Mouse (Mus musculus): ENCODE measurements around the gene Hspa12a. TPM values are rescaled to one million over a fixed set of nuclear protein-coding genes. Genes with fewer than 3 reads are reported as not detected.

The Hspa12a gene
- total RNA-seq (2014; fragmentation: Nextera tagmentation) (not detected in 2 replicates), total RNA-seq (2017) (0.05 TPM in 1 of 2 replicates, not detected in the other)

DNA sequence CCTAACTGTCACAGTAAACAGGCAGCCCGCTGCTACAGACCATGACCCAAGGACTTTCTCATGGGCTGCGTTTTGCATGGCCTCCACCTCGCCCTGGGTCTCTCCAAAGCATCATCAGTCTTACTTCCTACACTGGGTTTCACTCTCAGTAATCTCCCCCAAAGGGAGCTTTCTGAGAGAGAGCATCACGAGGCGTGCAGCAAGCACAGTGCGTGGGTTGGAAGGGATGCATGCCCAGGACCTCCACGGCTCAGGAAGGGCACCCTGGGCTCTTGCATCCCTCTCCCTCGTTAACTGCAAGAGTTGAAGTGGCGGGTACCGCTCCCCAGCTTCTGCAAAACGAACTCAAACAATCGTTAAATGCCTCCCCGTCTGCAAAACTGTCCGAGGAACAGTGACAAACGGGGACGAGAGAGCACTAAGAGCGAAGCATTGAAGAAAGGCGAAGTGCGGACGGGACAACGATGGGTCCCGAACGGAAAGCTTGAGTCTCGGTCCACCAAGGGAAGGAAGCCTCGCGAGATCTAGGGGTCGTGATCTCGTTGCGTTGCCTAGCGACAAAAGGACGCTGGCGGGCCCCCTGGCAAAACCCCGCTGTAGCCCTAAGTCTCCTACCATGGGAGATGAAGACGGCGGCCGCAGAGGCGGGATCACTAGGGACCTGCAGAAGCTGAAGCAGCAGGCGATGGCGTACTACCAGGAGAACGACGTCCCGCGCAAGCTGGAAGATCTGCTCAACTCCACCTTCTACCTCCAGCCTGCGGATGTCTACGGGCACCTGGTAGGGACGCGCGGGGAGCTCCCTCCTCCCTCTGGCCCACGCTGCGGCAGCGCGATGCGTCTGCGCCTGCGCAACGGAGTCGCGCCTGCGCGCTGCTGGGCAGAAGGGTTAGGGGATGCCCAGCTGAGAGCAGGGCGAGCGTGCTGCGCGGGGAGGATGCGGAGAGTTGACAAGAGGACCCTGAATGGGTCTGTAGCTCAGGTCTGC lies at the start of gene Hspa12a, which contains the start of gene Eno4:
Gene Hspa12a (minus strand): TSS at position 814 of the 988 bp plus-strand sequence.
Gene Eno4 (plus strand): TSS at position 585 of the 988 bp plus-strand sequence.
- ATAC-seq (replicated peaks; ENCODE audit: poor library complexity, severe bottlenecking): peak; percentile 94

GRCm38 (mm10) chr19:58981571-58981970 lies 38.1 kb upstream of the Hspa12a start:
- no peak for ATAC-seq (replicated peaks; ENCODE audit: poor library complexity, severe bottlenecking)

- no peak for ATAC-seq (replicated peaks; ENCODE audit: poor library complexity, severe bottlenecking)
These were observed 36.6 kb upstream of the Hspa12a start for GRCm38 (mm10) chr19:58980056-58980440.

GRCm38 (mm10) chr19:58979436-58980055 lies 36.1 kb upstream of the Hspa12a start:
- no peak for ATAC-seq (replicated peaks; ENCODE audit: poor library complexity, severe bottlenecking)

DNA sequence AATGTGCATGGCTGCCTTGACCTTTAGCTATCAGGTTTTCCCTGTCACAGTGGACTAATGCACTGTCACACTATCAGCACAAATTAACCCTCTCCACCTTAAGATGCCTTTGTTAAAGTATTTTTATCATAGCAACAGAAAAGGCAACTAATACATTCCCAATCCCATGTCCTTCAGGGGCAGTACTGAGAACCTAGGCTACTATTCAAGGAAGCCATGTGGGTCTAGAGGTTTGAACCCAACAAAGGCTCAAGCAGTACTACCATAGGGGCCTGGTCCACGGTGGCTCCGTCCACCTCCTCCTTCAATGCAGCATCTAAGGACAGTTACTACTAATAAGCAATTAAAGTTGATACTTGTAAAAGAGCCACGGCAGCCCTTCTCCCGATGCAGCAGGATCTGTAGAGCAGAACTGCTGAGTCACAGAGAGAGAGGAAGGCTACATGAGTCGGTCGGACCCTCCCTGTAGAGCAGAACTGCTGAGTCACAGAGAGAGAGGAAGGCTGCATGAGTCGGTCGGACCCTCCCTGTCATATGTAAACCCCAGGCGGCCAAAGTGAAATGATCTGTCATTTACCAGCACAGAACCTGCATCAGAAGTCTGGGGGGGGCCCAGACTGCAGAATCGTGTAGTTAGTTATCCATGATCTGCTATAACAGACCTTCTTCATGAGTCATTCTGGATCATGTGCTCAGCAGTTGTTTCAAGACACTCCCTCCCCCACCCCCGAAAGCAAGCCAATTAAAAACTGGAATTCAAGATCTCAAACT lies 35.1 kb upstream of the Hspa12a start:
- ATAC-seq (replicated peaks; ENCODE audit: poor library complexity, severe bottlenecking): peak; percentile 98

DNA sequence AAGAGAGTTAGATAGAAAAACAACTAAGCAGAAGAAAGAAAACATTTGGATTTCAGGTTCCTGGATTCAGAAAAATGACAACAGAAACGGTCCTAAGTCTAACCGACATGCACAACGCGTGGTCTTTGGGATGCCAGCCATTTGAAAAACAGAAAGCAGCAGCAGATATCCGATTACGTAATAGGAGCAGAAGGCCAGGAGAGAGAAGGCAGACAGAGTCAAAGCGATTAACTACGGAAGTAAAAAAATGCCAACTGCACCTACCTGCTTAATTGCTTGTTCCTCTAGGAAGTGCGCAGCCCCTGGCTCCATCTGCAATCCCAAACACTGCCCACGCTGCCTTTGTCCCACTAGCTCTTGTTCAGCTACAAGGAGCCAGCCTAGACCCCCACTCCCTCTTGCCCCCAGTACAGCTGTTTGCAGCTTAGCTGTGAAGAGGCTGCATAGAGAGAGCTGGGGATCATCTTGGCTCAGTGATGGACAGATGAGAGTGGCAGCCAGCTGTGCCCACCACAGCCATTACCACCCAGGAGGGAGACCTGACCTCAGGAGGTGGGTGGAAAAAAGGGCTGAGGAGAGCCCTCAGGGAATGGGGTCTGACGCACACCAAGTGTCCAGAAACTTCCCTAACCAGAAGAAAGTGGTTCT lies 31.9 kb upstream of the Hspa12a start:
- no peak for ATAC-seq (replicated peaks; ENCODE audit: poor library complexity, severe bottlenecking)

DNA sequence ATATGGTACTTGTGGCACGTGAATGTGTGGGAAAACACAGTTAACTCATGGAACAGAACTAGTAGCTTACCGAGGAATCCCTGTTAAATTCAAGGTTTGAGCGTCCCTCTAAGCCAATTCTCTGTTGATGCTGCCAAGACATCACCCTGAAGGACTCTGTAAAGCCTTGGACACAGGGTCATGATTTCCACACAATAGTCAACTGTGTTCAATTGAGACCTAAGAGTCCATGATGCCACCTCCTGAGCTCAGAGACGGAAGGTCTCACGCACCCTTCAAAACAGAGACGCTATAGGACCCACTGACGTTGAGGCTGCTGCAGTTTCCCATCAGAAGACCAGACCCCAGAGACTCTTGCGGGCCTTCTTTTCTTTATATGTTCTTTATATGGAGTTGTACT lies 30.7 kb upstream of the Hspa12a start:
- no peak for ATAC-seq (replicated peaks; ENCODE audit: poor library complexity, severe bottlenecking)

DNA sequence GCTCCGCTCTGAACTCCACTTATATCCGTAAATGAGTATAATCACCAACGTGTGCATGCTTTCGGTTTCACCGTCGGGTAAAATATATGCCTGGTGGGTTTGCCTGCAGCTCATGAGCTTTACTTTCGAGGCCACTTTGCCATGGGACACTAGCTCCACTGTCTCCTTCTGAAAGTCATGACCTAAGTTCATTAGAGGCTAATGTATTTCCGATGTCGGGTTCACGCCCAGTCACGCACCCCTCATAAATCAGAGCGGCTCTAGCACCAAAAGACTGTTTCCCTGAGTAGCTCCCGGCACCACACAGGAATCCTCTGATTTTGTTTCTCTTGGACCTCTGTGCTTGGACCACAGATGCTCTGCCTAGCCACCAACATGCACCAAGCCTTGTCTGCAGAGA lies 27.4 kb upstream of the Hspa12a start:
- no peak for ATAC-seq (replicated peaks; ENCODE audit: poor library complexity, severe bottlenecking)

GRCm38 (mm10) chr19:58968731-58969506 lies 25.5 kb upstream of the Hspa12a start:
- ATAC-seq (replicated peaks; ENCODE audit: poor library complexity, severe bottlenecking): no peak

GRCm38 (mm10) chr19:58963011-58963410 lies 19.6 kb upstream of the Hspa12a start:
- ATAC-seq (replicated peaks; ENCODE audit: poor library complexity, severe bottlenecking): no peak

DNA sequence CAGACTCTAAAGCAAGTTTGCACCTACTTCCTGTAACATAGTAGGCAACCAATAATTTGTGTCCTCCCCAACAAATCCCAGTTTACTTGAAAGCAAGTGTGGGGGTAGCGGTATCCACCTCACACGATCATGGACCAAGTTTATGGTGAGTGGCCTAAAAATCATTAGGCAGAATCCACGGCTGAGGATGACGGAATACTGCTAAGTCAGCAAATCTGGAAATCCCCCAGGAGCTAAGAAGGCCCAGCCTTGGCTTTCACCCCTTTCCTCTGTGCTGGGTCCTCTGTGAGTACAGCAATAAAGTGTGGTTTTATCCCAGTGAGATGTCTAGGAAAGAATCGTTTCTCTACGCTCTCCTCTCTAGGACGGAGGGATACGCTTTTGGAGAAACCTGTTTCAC lies 11.3 kb upstream of the Hspa12a start:
- ATAC-seq (replicated peaks; ENCODE audit: poor library complexity, severe bottlenecking): no peak

DNA sequence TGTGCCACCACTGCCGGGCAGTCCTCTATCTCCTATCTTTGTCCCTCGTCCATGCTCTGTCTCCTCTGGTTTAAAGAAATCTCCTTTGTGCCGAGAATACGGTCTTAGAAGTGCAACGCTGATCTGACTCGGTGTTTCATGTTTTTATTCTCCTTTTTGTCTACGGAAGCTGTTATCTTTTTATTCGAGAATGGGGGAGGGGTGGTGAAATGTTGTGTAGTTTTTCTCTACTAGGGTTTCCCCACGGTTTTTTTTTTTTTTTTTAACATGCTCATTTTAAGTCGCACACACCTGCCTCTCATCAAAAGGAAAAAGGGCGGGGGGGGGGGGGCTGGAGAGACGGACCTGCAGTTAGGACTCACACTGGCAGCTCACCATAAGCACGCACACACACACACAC lies 8.8 kb upstream of the Hspa12a start:
- ATAC-seq (replicated peaks; ENCODE audit: poor library complexity, severe bottlenecking): no peak

GRCm38 (mm10) chr19:58951521-58951920 lies 8.1 kb upstream of the Hspa12a start:
- ATAC-seq (replicated peaks; ENCODE audit: poor library complexity, severe bottlenecking): no peak

DNA sequence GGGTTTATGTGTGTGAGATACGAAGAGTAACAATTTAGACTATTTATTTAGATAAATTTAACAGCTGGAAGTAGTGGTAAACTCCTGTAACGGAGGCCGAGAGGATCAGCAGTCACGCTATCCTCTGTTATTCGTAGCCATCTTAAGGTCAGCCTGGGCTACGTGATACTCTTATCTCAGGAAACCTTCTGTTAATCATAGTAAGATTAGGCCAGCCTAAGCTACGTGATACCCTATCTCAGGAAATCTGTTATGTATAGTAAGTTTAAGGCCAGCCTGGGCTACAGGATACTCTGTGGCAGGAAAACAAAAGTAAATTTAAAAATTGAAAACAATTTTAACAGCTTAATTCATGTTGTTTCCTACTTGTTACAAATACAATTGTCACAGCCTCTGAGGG lies 2.5 kb upstream of the Hspa12a start:
- ATAC-seq (replicated peaks; ENCODE audit: poor library complexity, severe bottlenecking): no peak

DNA sequence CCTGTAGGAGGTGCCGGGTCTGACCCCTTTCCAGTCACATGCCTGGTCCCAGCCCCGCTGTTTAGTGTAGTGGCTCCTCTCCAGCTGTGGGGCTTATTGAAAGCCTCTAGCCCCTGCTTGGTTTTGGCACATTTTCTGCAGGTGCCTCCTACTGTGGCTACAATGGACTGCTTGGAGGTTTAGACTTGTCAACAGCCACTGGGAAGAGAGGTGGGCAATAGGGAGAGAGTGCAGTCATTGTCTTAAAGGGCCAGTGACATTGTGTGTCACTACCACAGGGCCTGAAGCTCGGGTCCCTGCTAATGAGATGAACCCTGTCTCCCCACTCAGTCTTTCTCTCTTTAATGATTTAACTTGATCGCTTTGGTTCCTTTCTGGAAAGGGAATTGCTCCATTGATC lies 10.4 kb downstream of the Hspa12a start:
- no peak for ATAC-seq (replicated peaks; ENCODE audit: poor library complexity, severe bottlenecking)

DNA sequence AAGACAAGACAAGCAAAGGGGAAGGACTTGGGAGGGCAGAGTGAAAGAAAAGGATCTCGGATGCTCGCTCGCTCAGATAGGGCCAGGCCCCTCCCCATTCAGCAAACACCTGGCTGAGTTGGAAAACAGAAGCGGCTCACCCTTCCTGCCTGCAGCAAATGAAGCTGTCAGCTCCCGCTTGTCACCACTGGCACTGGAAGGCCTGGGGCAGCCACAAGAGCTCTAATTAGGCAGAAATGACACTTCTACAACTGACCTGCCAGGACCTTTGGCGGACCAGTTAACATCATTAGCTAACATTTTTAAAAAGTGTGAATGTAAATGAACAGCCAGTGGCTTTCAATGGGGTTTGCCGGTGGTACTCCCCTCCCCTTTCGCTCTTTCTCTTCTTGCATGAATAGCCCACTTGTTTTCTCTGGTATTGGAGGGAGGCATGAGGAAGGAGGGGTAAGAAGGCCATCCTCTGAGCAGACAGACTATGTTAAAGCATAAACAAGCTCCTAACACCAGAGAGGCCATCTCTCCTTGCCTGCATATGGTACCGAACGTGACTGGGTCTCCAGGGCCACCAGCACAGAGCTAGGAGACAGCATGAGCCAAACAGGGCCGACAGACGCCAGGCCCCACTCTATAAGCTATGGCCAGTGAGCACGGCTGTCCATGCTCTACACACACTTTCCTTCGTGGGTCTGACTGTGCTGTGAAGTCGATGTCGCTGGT lies 12.2 kb downstream of the Hspa12a start:
- no peak for ATAC-seq (replicated peaks; ENCODE audit: poor library complexity, severe bottlenecking)

DNA sequence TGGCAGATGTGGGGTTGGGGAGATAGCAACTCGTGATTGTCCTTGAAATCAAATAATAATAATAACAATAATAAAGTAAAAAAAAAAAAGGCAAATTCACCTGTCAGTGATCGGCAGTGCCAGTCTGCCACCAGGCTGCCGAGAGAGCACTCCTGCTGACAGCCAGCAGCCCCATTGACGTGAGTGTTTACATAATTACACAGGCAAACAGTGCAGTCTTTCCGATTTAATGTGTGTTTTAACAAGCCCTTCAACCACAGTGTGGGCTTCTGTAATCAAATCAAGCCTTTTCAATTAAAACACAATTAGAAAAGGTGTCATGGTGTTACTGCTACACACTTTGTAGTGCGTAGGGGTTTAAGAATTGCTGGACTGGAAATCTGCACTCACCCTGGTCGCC lies 24.3 kb downstream of the Hspa12a start:
- no peak for ATAC-seq (replicated peaks; ENCODE audit: poor library complexity, severe bottlenecking)

- ATAC-seq (replicated peaks; ENCODE audit: poor library complexity, severe bottlenecking): peak; percentile 55; the same call in 1 of the 2 replicates
These were observed 24.9 kb downstream of the Hspa12a start for GRCm38 (mm10) chr19:58918597-58918996.

DNA sequence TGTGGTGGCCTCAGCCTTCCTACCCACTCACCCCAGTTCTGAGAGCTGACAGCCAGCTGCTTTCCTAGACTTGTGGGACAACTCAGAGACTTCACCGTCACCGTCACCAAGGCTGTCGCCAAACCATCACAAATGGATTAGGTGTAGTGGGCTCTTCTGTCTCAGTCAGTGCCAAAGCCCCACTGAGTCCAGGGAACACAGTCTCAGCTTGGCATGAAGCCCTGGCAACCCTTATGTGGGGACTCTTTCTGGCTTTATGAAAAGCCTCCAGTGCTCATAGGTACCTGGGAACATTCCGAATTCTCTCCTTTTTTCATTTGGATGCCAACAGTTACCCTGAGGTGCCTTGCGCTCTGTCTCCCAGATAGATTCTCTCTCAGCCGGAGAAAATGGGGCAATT lies 30.2 kb downstream of the Hspa12a start:
- no peak for ATAC-seq (replicated peaks; ENCODE audit: poor library complexity, severe bottlenecking)

Data from granulocyte monocyte progenitor cell, adult 5-6 weeks (primary cell).